Mouse (Mus musculus) kidney, embryonic 16.5 days (tissue): ENCODE results near the gene Xpnpep2. TPM values are rescaled to one million over a fixed set of nuclear protein-coding genes. Genes with fewer than 3 reads are reported as not detected.

Experiments used
- ATAC-seq: fragments of 200-750 bp; cut with Nextera tagmentation; 2 replicates; pipeline ENCODE4 v1.8.0; 2017; ENCODE audit warnings: moderate TSS enrichment; ENCODE audit not compliant: low FRiP score, low TSS enrichment
- H3K27ac ChIP-seq: fragments of 300-500 bp; sonication (generic); 2 replicates; pipeline ENCODE4 v1.5.1; 2014; ENCODE audit warnings: low read length
- H3K27me3 ChIP-seq: fragments of 300-500 bp; sonication (generic); 2 replicates; pipeline ENCODE4 v1.6.1; 2014; ENCODE audit warnings: low read length, control low read depth, mixed read lengths; ENCODE audit not compliant: insufficient read depth
- H3K36me3 ChIP-seq: fragments of 300-500 bp; sonication (generic); 2 replicates; pipeline ENCODE4 v1.6.1; 2014; ENCODE audit warnings: low read length, control low read depth, mixed read lengths; ENCODE audit not compliant: insufficient read depth
- H3K4me1 ChIP-seq: fragments of 300-500 bp; sonication (generic); 2 replicates; pipeline ENCODE4 v1.6.1; 2014; ENCODE audit warnings: low read length, control low read depth, mixed read lengths; ENCODE audit not compliant: insufficient read depth
- H3K4me2 ChIP-seq: fragments of 300-500 bp; sonication (generic); replicated peaks from 2 replicates; pipeline ENCODE4 v1.6.1; 2014; ENCODE audit warnings: low read depth, low read length
- H3K4me3 ChIP-seq: fragments of 300-500 bp; sonication (generic); 2 replicates; pipeline ENCODE4 v1.5.1; 2014; ENCODE audit warnings: mild to moderate bottlenecking, low read length
- H3K9ac ChIP-seq: fragments of 300-500 bp; sonication (generic); replicated peaks from 2 replicates; pipeline ENCODE4 v1.6.1; 2014; ENCODE audit warnings: low read length
- H3K9me3 ChIP-seq: fragments of 300-500 bp; sonication (generic); 2 replicates; pipeline ENCODE4 v1.6.1; 2016; ENCODE audit warnings: low read length, control low read depth
- WGBS: fragments of 180-500 bp; shearing (Covaris S2); extraction: QIAGEN DNeasy Blood & Tissue Kit; methylation state at CpG from one replicate; pipeline ENCODE4 v1.1.7; 2014; 5-methylcytosine and 5-hydroxymethylcytosine counted together
- polyA plus RNA-seq: library from polyadenylated mRNA; unstranded; fragments of >200 nt; fragmentation: Nextera tagmentation; extraction: Ambion mirVana; gene quantifications from 2 replicates; pipeline ENCODE4 v1.2.1, GENCODE M21; 2015

Gene Xpnpep2
- polyA plus RNA-seq, 1 experiment from 2014 or later = 8.3 TPM

GRCm38 (mm10) chrX:48139368-48140285 lies 31.1 kb downstream of the Xpnpep2 start:
- Histone ChIP-seq H3K9ac (no peak overlapping the region), H3K27me3 (no peaks in the 10 kb centered on the region; the same call in 1 of the 2 replicates), H3K4me2 (no peak overlapping the region), H3K27ac (no peak overlapping the region), H3K36me3 (no peaks in the 10 kb centered on the region), H3K4me1 (no peaks in the 10 kb centered on the region), H3K9me3 (no peaks in the 10 kb centered on the region), H3K4me3 (no peak overlapping the region)
- 58% methylated on average over 14 of the region's 14 CpGs for WGBS
- ATAC-seq = no peak

GRCm38 (mm10) chrX:48140286-48140877 lies 31.9 kb downstream of the Xpnpep2 start:
- Histone ChIP-seq H3K27ac (no peak overlapping the region), H3K9ac (no peak overlapping the region), H3K4me3 (no peak overlapping the region), H3K9me3 (no peaks in the 10 kb centered on the region), H3K36me3 (no peaks in the 10 kb centered on the region), H3K4me2 (no peak overlapping the region), H3K4me1 (no peaks in the 10 kb centered on the region), H3K27me3 (no peaks in the 10 kb centered on the region; the same call in 1 of the 2 replicates)
- no peak for ATAC-seq
- 53% methylated on average over 3 of the region's 3 CpGs for whole genome bisulfite sequencing

GRCm38 (mm10) chrX:48141481-48141880 lies 33.0 kb downstream of the Xpnpep2 start:
- Histone ChIP-seq H3K27ac (no peak overlapping the region), H3K4me3 (no peak overlapping the region), H3K4me1 (no peaks in the 10 kb centered on the region), H3K9ac (no peak overlapping the region), H3K9me3 (no peaks in the 10 kb centered on the region), H3K4me2 (no peak overlapping the region), H3K36me3 (no peaks in the 10 kb centered on the region), H3K27me3 (no peaks in the 10 kb centered on the region; the same call in 1 of the 2 replicates)
- ATAC-seq = no peak
- WGBS = 75% methylated on average over 6 of the region's 6 CpGs

GRCm38 (mm10) chrX:48143415-48144335 lies 35.1 kb downstream of the Xpnpep2 start:
- Histone ChIP-seq H3K27me3 (no peaks in the 10 kb centered on the region; the same call in 1 of the 2 replicates), H3K4me1 (no peaks in the 10 kb centered on the region), H3K9me3 (no peaks in the 10 kb centered on the region), H3K36me3 (no peaks in the 10 kb centered on the region), H3K4me2 (peak overlapping the region; percentile 52), H3K9ac (peak overlapping the region; percentile 50; the same call in 1 of the 2 replicates), H3K27ac (no peak overlapping the region), H3K4me3 (peak overlapping the region; percentile 40)
- ATAC-seq = peak; percentile 78
- WGBS = 42% methylated on average over 25 of the region's 26 CpGs

GRCm38 (mm10) chrX:48146262-48146661 lies 37.7 kb downstream of the Xpnpep2 start, which contains the start of gene Sash3:
Gene Sash3, plus strand, starts transcription at chrX:48146436.
- Histone ChIP-seq H3K27me3 (no peaks in the 10 kb centered on the region; the same call in 1 of the 2 replicates), H3K36me3 (no peaks in the 10 kb centered on the region), H3K27ac (no peak within 1 kb of the TSS), H3K4me3 (no peak within 1 kb of the TSS), H3K9me3 (no peaks in the 10 kb centered on the region), H3K4me2 (no peak within 1 kb of the TSS), H3K4me1 (no peaks in the 10 kb centered on the region), H3K9ac (no peak within 1 kb of the TSS)
- no peak for ATAC-seq
- WGBS = 77% methylated on average over 4 of the region's 4 CpGs

GRCm38 (mm10) chrX:48147226-48147625 lies 38.7 kb downstream of the Xpnpep2 start:
- H3K9ac ChIP-seq = no peak overlapping the region
- no peaks in the 10 kb centered on the region for H3K27me3 ChIP-seq
- no peak for ATAC-seq
- WGBS = 77% methylated on average over 2 of the region's 2 CpGs
- H3K27ac ChIP-seq = no peak overlapping the region
- no peaks in the 10 kb centered on the region for H3K9me3 ChIP-seq
- H3K4me1 ChIP-seq = no peaks in the 10 kb centered on the region
- no peak overlapping the region for H3K4me3 ChIP-seq
- no peak overlapping the region for H3K4me2 ChIP-seq
- H3K36me3 ChIP-seq = no peaks in the 10 kb centered on the region

GRCm38 (mm10) chrX:48147741-48148186 lies 39.2 kb downstream of the Xpnpep2 start:
- Histone ChIP-seq H3K27ac (no peak overlapping the region), H3K36me3 (no peaks in the 10 kb centered on the region), H3K4me1 (no peaks in the 10 kb centered on the region), H3K4me2 (no peak overlapping the region), H3K9ac (no peak overlapping the region), H3K27me3 (no peaks in the 10 kb centered on the region), H3K4me3 (no peak overlapping the region), H3K9me3 (no peaks in the 10 kb centered on the region)
- no peak for ATAC-seq
- WGBS = 91% methylated on average over 6 of the region's 7 CpGs

GRCm38 (mm10) chrX:48152106-48152505 lies 43.6 kb downstream of the Xpnpep2 start:
- WGBS = 81% methylated on average over 7 of the region's 7 CpGs
- H3K4me2 ChIP-seq = no peak overlapping the region
- H3K4me1 ChIP-seq = no peaks in the 10 kb centered on the region
- ATAC-seq = no peak
- H3K27ac ChIP-seq = no peak overlapping the region
- H3K27me3 ChIP-seq = no peaks in the 10 kb centered on the region; the same call in 1 of the 2 replicates
- no peak overlapping the region for H3K4me3 ChIP-seq
- no peaks in the 10 kb centered on the region for H3K36me3 ChIP-seq
- H3K9ac ChIP-seq = no peak overlapping the region
- no peaks in the 10 kb centered on the region for H3K9me3 ChIP-seq

GRCm38 (mm10) chrX:48153414-48153813 lies 44.9 kb downstream of the Xpnpep2 start:
- 86% methylated on average over 2 of the region's 2 CpGs for WGBS
- no peak overlapping the region for H3K9ac ChIP-seq
- H3K4me2 ChIP-seq = no peak overlapping the region
- no peak for ATAC-seq
- H3K4me3 ChIP-seq = no peak overlapping the region
- H3K9me3 ChIP-seq = no peaks in the 10 kb centered on the region
- H3K36me3 ChIP-seq = no peaks in the 10 kb centered on the region
- no peak overlapping the region for H3K27ac ChIP-seq
- no peaks in the 10 kb centered on the region for H3K4me1 ChIP-seq
- no peaks in the 10 kb centered on the region; the same call in 1 of the 2 replicates for H3K27me3 ChIP-seq
